Mouse (Mus musculus): ENCODE measurements around the gene Cd300lb. TPM values are rescaled to one million over a fixed set of nuclear protein-coding genes. Genes with fewer than 3 reads are reported as not detected.

Cd300lb gene
- 4.0 and 11.4 TPM in 2 replicates for polyA plus RNA-seq (2012; ENCODE audit: low replicate concordance)

DNA sequence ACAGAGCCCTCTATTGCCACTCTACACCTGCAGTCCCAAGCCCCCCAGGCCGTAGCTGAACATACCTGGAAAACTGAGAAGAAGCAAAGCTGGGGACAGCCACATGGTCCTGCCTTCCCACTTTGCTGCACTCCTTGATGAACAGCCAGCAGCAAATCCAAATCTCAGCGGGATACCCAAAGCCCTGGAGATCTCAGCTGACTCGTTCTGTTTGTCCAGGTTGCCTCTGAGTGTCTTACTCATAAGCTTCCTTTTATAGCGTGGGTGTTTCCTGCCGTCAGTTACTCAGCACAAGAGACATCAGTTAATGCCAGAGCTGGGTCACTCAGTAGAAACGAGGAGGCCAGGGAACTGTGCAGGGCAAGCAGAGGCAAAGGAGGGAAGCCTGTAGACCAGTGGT lies at the start of gene Cd300lb:
Gene Cd300lb, minus strand, starts transcription at position 243 of the 400 bp plus-strand sequence.

DNA sequence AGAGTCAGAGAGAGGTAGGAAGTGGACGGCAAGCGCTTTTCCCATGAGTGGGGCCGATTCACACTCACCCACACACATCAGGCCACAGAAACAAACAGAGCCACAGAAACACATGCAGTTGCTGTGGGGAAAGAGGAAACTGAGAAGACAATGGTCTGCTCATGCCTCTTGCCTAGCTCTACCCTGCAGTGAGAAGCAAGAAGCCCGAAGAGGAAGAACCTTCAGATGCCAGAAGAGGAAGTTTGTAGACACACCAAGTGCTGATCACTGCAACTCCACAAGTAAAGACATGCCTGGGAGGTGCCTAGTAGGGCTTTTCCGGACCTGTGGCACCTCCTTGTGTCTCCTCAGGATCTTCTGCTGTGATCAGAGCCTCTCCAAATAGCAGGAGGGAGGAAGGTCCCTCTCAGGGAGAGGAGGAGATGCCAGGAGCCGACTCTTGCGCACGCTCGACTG lies 34.6 kb upstream of the Cd300lb start, which contains the start of gene Cd300c:
Gene Cd300c, minus strand, starts transcription at position 406 of the 456 bp plus-strand sequence.

DNA sequence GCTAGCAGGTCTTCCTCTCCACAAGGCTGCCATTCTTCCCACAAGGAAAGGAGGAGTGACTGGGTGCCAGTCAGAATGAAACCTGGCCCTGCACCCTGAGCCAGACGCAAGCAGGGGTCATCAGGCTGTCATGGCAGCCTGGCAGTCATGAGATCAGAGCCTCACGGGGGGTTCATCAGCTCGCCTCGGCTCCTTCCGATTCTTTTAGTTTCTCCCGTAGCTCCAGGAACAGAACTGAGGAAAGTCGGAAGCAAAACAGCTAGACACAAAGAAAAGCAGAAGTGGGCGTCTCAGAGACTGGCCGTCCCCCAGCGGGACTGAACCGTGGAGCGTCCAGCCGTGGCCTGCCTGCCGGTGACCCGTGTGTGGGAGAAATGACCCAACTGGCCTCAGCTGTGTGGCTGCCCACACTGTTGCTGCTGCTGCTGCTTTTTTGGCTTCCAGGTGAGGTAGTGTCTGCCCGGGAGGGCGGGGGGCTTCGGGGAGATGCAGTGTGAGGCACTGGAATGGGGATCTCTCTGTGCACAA lies 44.1 kb downstream of the Cd300lb start, which contains the start of gene Cd300a:
Gene Cd300a, plus strand, starts transcription at position 51 of the 528 bp plus-strand sequence.

Other genes starting within 250 kb of the Cd300lb start
- 0.12 TPM in 1 of 2 replicates, not detected in the other for gene Dnaic2, start 207.0 kb downstream of the Cd300lb start, polyA plus RNA-seq (2012; ENCODE audit: low replicate concordance)
- gene Kif19a, start 169.0 kb downstream of the Cd300lb start, polyA plus RNA-seq (2012; ENCODE audit: low replicate concordance) = 10.1 and 14.4 TPM in 2 replicates
- 0.54 TPM in 1 of 2 replicates, not detected in the other for gene Btbd17, start 138.4 kb downstream of the Cd300lb start, polyA plus RNA-seq (2012; ENCODE audit: low replicate concordance)
- not detected in 2 replicates for gene Gpr142, start 135.5 kb downstream of the Cd300lb start, polyA plus RNA-seq (2012; ENCODE audit: low replicate concordance)
- 2.2 and 2.4 TPM in 2 replicates for gene Gprc5c, start 83.2 kb downstream of the Cd300lb start, polyA plus RNA-seq (2012; ENCODE audit: low replicate concordance)
- gene Cd300a, start 44.3 kb downstream of the Cd300lb start, polyA plus RNA-seq (2012; ENCODE audit: low replicate concordance) = 5.7 and 7.1 TPM in 2 replicates
- gene Cd300c, start 34.8 kb upstream of the Cd300lb start, polyA plus RNA-seq (2012; ENCODE audit: low replicate concordance) = 0.28 and 0.65 TPM in 2 replicates
- 0.70 and 0.89 TPM in 2 replicates for gene Cd300ld, start 55.5 kb upstream of the Cd300lb start, polyA plus RNA-seq (2012; ENCODE audit: low replicate concordance)
- 2.3 and 2.7 TPM in 2 replicates for gene Cd300c2, start 67.5 kb upstream of the Cd300lb start, polyA plus RNA-seq (2012; ENCODE audit: low replicate concordance)
- not detected in 2 replicates for gene Cd300ld2, start 81.8 kb upstream of the Cd300lb start, polyA plus RNA-seq (2012; ENCODE audit: low replicate concordance)
- gene Cd300ld4, start 92.6 kb upstream of the Cd300lb start, polyA plus RNA-seq (2012; ENCODE audit: low replicate concordance) = not detected in 2 replicates
- gene Cd300ld5, start 103.4 kb upstream of the Cd300lb start, polyA plus RNA-seq (2012; ENCODE audit: low replicate concordance) = 2.4 TPM in 1 of 2 replicates, not detected in the other
- 4.6 and 5.0 TPM in 2 replicates for gene Cd300ld3, start 114.0 kb upstream of the Cd300lb start, polyA plus RNA-seq (2012; ENCODE audit: low replicate concordance)
- 0.98 and 1.4 TPM in 2 replicates for gene Cd300e, start 127.8 kb upstream of the Cd300lb start, polyA plus RNA-seq (2012; ENCODE audit: low replicate concordance)
- gene Rab37, start 157.0 kb upstream of the Cd300lb start, polyA plus RNA-seq (2012; ENCODE audit: low replicate concordance) = 16.0 and 19.2 TPM in 2 replicates
- 9.6 and 10.1 TPM in 2 replicates for gene Cd300lf, start 199.6 kb upstream of the Cd300lb start, polyA plus RNA-seq (2012; ENCODE audit: low replicate concordance)
- gene Slc9a3r1, start 229.0 kb upstream of the Cd300lb start, polyA plus RNA-seq (2012; ENCODE audit: low replicate concordance) = 226 and 228 TPM in 2 replicates

Measured in hematopoietic multipotent progenitor cell, adult 10-12 weeks (in vitro differentiated cells).